Mouse (Mus musculus) activated CD4-positive, CD25-positive, alpha-beta regulatory T cell, adult 4 months (primary cell): Measurements from ENCODE around the gene Trir. TPM values are rescaled to one million over a fixed set of nuclear protein-coding genes. Genes with fewer than 3 reads are reported as not detected.

Experiments used
- ATAC-seq: one replicate; pipeline ENCODE4 v1.8.0; 2017
- polyA plus RNA-seq, 2 experiments: library from polyadenylated mRNA; unstranded; fragments of 100-300 nt; shearing (Covaris generic); gene quantifications; one replicate each; pipeline ENCODE4 v1.2.1; 2017

Trir gene
- polyA plus RNA-seq, 2 experiments from 2014 or later: 26.8 to 30.5 TPM

GRCm38 (mm10) chr8:84995680-84996079 lies 30.9 kb upstream of the Trir start:
- ATAC-seq: no peak

GRCm38 (mm10) chr8:84996978-84997377 lies 29.6 kb upstream of the Trir start:
- no peak for ATAC-seq

GRCm38 (mm10) chr8:84997649-84998295 lies 28.9 kb upstream of the Trir start:
- ATAC-seq: peak; percentile 97

GRCm38 (mm10) chr8:85007686-85008085 lies 18.9 kb upstream of the Trir start:
- ATAC-seq: no peak

DNA sequence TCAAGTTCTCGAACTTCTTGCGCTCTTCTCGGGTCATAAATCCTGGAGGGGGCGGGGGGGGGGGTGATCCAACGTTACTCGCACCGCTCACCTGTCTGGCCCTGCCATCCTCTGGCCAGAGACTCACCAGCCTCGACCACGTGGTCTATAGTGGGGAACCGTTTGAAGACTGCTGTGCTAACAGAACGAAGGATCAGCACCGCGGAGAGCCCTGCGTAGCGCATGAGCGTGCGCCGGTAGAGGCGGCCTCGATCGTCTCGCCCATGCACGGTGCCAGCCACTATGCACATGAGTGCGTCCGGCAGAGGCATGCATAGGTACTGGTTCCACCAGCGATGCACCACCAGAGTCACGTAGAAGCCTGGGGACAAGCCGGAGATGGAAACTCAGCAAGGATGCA lies 15.4 kb upstream of the Trir start:
- ATAC-seq: no peak

DNA sequence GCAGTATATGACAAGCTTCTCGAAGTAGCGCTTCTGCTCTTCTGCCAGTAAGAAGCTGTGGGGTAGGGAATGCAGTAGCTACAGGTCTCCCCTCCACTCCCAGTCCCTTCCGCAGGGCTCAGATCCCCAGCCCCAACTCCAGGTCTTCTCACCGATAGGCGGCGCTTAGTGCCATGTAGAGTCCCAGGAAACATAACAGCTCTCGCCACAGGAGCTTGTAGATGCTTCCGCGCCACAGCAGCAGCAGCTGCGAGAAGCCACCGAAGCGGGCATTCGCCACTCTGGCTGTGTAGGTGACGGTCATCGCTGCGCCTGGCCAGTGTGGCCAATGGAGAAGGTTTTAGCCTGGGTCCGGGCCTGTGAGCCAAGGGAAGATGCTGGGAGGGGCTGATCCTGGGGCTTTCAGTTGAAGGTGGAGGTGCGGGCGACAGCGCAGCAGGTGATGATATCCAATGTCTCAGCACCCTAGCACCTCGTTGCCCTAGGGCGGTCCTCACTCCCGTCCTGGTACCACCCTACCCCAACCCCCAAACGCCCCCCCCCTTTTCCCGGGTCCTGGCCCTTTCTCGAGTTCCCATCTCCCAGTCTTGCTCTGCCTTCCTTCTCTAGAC lies 13.3 kb upstream of the Trir start:
- peak; percentile 89 for ATAC-seq

DNA sequence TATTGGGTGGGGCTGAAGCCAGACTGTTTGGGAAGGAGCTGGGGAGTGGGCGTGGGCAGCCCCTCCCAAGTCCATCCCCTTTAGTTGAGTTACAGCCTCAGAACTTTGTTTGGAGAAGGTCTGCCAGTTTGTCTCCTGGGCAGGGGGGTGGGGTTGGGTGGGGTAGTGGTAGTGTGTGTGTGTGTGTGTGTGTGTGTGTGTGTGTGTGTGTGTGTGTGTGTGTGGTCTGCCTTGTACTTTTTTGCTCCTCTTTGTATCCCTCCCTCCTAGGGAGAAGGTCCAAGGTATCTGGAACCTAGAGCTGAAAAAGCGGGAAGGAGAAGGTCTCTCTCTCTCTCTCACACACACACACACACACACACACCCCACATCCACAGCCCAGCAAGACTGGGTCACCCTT lies 12.2 kb upstream of the Trir start, which contains the start of gene Best2:
Best2 (minus strand) TSS at position 101 of the 400 bp plus-strand sequence.
- no peak for ATAC-seq

DNA sequence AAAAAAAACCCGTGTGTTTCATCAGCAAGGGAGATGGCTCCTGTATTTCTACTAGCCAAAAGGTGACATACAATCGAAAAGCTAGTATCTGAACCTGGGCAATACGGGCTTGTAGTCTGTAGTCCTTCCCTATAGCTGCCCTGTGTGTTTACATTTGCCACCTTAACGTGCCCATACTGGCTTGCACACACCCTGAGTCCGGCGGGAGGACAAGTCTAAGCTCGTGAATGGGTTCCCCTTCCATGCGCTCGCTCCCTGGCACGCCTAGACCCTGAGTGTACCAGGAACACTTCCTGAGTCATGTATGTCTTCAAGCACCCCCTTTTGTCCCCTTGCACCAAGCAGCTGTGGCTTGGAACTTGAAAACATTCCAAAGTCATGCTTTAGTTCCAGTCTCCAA lies 9.9 kb upstream of the Trir start:
- ATAC-seq: no peak

DNA sequence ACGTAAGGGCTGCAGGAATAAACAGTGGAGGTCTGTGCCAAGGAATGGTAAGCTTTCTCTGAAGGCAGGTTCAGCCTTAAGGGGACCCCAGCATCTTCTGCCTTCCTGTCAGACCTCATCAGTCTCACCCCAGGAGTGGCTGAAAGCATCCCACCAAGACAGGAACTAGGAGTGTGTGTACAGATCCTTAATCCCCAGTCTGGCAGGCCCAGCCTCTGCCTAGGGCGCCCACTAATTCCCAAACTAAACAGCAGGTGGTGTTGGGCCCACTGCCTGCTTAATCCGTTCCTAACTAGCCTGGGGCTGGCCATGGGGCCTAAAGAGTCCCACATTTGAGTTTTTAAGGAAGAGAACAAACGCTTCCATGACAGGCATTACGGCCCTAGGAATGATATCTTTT lies 9.4 kb upstream of the Trir start:
- no peak for ATAC-seq

GRCm38 (mm10) chr8:85021514-85022055 lies 5.0 kb upstream of the Trir start:
- no peak for ATAC-seq

- no peak for ATAC-seq
Measured at GRCm38 (mm10) chr8:85023846-85024245, 2.8 kb upstream of the Trir start.

- peak; percentile 90 for ATAC-seq
Measured at GRCm38 (mm10) chr8:85025098-85025932, 1.3 kb upstream of the Trir start, which contains the start of gene Asna1. Gene Asna1 (minus strand): TSS chr8:85025281.

GRCm38 (mm10) chr8:85027516-85027855 lies 863 bp downstream of the Trir start:
- ATAC-seq: no peak

GRCm38 (mm10) chr8:85027922-85028321 lies 1.3 kb downstream of the Trir start:
- ATAC-seq: no peak

DNA sequence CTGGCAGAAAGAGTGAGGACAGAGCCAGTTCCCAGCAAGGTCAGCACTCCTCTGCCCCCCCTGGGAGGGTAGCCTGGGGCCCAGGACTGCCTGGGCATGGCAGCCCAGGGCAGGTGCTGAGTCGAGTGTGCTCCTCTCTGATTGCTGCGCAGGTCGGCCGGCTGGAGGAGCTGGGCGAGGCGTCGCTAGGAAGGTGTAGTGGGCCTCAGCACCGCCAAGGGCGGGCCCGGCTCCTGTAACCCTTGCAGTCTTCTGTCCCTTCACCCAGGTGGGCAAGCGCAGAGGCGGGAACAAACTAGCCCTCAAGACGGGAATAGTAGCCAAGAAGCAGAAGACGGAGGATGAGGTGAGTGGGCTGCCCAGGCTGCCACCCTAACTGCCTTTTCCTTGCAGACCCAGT lies 2.6 kb downstream of the Trir start:
- ATAC-seq: no peak

- no peak for ATAC-seq
Measured at GRCm38 (mm10) chr8:85032622-85033311, 6.1 kb downstream of the Trir start.

- ATAC-seq: no peak
Measured at GRCm38 (mm10) chr8:85033867-85034266, 7.2 kb downstream of the Trir start.

GRCm38 (mm10) chr8:85034764-85035163 lies 8.1 kb downstream of the Trir start:
- ATAC-seq: peak; percentile 40

DNA sequence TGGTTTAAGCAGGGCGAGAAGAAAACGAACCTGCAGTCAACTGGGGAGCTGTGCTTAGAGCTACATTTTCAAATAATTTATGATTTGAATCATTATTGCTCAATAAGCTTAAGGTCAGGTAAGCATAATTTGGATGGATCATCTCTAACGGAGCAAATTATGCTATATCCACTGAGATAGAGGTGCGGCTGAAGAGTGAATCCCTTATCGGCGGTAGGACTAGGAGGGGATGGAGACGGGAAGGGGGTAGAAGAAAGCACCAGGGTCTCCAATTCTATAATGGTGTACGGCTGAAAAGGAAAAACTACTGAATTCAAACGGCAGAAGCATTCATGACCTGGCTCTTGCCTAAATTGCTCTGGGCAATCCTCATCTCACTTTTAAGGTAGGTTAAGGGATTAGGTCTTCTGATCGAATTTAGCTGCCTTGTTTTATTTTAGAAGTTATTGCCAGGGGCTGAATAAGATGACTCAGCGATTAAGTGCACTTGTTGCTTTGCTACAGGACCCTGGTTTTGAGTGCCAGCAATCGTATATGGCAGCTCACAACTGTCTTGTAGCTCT lies 8.6 kb downstream of the Trir start:
- no peak for ATAC-seq

- ATAC-seq: no peak
Measured at GRCm38 (mm10) chr8:85035728-85036310, 9.2 kb downstream of the Trir start.

DNA sequence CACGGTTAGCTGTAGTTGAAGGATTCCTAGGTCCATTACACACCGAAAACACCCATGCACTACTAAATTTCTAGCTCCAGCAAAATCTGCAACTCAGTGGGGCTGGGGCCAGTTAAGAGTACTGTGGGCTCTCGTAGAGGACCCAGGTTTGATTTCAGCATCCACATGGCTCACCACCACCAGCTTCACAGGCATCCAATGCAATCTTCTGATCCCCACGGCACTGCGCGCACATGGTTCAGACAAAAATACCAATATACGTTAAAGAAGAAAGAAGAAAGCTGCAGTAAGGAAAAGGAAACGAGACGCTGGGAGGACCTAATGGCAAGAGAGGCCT lies 9.7 kb downstream of the Trir start:
- peak; percentile 6 for ATAC-seq

- peak; percentile 85 for ATAC-seq
Measured at GRCm38 (mm10) chr8:85036718-85037365, 10.2 kb downstream of the Trir start, which contains the start of gene Tnpo2. Gene Tnpo2 (plus strand): TSS chr8:85036915.
